Mouse (Mus musculus) 3134 (cell line): Measurements from ENCODE around the gene Wdr24.

ENCODE experiments used
- DNase-seq: peaks from one replicate; pipeline ENCODE4 v3.0.0-alpha.2; 2011; ENCODE audit warnings: low spot score; ENCODE audit not compliant: insufficient read length; ENCODE audit errors: extremely low read depth

Wdr24 gene

DNA sequence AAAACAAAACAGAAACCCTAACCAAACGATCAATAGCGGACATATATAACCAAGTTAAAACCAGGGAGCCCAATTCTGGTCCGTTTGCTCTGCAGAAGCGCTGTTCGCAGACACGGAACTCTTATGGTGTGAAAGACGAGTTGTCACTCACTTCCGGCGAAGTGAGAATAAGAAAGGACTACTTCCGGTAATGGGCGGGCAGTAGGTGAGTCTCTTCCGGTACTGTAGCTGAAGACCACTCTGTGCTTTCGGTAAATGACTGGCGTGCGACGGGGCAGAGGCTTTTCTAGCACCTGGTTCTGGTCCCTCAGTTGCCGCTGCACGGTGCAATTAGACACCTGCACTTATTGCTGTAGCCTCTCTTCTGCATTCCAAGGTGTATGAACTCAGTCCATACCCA lies at the start of gene Wdr24:
Gene Wdr24, plus strand, starts transcription at position 176 of the 400 bp plus-strand sequence.
- peak; percentile 62 for DNase-seq

DNA sequence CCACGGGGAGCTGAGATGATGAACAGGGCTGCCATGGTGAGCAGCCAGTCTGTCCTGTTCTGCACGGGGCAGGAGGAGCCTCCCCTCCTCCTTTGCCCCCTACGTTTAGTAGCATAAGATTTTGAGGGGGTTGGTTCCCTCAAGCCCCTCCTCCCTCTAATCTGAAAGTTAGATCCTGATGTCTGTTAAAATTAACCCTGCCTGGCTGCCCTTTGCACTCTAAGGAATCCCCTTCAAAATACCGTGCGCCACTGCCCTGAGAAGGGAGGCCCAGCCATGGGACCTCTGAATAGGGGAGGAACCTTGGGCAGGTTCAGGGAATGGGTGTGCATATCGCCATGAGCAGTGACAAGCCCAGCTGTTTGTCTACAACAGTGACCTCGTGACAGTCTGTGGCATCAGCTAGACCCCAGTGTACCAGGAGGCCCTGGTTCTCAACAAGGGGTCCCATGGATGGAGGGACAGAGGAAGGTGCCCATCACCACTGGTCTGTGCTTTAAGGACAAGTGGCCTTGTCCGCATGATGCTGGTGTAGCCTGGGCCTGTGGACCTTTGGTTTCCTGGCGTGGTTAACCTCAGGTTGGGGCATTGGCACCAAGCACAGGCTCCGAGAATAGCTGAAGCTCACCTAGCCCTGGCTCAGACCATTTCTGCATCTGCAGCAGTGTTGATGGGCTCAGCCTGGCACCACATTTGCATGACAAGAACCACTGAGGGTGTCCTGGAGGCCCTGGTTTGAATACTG lies 47.9 kb upstream of the Wdr24 start:
- DNase-seq: no peak

DNA sequence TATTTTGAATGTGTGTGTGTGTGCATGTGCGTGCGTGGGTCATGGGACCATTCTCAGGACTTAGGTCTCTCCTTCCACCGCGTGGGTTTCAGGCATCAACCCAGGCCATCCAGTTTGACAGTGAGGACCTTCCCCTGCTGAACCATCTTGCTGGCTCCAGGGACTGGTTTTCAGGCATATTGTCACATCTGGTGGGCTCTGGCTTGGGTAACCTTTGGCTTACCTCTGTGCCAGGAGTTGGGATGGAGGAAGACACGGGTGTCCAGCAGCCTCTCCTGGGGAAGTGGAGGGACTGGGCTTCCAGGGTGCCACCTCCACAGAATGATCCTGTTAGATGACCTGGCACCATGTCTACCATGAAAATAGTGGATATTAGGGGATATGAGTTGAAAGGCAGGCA lies 45.5 kb upstream of the Wdr24 start:
- no peak for DNase-seq

DNA sequence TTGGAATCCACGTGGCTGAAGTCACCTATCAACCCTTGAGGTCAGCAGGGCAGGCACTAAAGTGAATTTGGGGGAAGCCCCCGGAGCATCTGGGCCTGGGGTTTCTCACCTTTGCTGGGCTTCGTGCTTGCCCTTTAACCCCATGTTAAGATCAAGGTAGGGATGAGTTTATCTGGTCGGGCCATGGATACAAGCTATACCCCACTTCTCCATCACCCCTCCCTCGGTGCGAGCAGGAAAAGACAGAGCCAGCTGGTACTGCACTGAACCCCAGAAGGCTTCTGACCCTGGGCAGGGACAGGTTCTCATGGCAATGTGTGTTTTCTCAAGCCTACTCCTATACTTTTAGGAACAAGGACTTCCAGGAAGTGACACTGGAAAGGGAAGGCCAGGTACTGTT lies 42.1 kb upstream of the Wdr24 start:
- DNase-seq: no peak

DNA sequence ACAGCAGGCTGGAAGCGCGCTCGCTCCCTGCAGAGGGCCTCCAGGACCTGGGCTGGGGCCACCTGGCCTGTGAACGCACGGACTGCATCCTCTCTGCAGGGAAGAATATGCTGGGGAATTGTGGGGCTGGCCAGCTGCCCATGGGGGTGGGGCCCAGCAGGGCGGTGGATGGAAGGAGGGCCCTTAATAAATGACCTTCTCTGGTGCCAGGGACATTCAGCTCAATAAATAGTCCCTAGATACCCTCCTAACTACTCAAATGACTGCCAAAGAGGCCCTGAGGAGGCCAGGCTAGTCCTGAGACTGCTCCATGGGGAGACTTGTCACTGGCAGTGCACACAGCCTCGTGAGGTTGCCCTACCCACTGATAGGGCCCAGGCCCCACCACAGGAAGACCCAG lies 40.3 kb upstream of the Wdr24 start:
- DNase-seq: no peak

DNA sequence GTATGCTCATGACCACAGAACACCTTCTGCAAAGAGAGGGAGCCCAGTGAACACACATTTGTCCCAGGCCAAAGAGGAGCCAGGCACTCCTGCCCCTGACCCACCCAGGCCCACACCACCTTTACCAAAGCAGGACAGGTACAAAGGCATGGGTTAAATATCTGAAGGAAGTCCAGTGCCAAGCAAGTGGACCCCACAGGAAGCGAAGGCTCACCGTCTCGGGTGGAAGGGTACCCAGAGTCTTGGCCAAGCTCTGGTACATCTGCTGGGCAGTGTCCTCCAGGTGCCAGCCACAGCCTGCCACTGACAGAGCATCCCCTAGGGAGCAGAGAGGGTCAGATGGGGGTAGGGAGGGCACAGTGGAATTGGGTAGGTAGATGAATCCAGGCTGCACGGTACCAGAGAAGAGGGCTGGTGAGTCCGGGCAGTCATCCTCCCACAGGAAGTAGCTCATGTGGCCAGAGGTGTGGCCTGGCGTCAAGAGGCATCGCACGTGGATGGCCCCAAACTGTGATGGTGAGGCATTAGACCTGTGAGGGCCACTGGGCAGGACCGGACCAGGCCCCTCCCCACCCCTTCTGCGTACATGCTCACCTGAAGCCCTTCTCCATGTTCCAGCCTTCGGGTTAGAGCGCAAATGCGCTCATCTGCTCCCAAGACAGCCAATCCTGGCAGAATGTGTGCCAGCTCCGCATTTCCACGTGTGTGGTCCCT lies 39.4 kb upstream of the Wdr24 start:
- DNase-seq: no peak

DNA sequence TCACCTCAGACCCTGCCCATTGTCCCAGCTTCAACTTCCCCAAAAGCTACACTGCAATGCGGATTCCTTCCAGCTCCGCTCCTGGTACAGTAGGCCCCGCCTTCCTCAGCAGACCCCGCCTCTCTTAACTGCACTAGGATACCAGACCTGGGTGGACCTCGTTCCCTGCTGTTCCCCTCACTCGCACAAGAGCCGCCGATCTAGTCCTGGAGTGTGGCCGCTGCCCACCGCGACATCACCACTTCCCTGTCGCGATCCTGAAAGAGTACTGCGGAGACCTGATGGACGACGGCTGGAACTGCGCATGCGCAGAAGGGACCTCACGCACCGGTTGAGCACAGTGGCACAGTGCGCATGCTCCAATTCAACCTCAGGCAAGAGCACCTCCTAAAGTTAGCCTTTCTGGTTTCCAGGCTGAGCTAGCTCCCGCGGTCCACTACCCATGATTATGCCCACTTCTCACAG lies 38.1 kb upstream of the Wdr24 start, which contains the start of gene Haghl:
Gene Haghl, minus strand, starts transcription at position 393 of the 465 bp plus-strand sequence.
- peak; percentile 92 for DNase-seq

DNA sequence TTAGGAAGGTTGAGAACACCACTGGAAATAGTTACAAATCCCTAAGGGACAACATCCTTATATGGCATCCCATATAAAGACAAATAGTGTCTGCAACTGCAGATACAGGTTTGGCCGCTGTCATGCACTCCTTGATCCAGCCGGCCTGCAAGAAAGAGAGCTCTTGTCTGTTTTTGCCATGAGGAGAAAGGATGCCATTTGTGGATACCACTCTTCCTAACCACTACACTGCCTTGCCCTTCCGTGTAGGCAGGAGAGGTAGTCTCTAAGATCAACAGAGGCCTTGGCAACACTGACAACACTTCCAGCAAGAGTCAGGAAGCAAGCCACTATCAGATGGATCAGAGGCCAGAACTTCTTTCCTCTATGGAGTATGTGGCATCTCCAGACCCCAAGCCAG lies 37.1 kb upstream of the Wdr24 start, which contains the start of gene Ccdc78:
Gene Ccdc78, plus strand, starts transcription at position 301 of the 400 bp plus-strand sequence.
- no peak for DNase-seq

DNA sequence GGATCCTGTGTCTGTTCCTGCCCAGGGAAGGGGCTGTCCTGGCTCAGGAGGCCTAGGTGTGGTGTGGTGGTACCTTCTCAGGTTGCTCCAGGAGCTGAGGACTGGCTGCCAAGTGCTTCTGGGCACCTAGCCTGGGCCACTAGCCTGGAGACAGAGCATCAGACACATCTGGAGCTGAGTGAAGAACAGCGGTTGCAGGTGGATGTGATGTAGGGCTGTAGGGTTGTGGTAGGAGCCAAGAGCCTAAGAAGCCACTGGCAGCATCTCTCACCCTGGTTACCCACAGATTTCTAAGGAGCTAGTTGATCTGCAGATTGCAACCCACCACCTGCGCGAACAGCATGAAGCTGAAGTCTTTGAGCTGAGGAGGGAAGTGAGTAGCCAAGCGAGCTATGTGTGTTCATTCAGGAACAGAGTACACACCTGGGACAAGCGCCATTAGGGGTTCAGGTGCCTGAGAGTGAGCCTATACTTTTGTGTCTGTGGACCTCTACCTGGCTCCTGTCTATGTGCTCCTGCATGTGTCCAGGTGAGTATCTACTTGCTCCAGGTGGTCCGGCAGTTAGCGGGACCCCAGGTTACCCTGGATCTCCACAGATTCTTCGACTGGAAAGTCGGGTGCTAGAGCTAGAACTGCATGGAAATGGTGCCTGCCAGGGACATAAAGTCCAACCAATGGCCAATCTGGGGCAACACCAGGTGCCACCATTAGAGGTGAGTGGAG lies 36.5 kb upstream of the Wdr24 start:
- DNase-seq: no peak

DNA sequence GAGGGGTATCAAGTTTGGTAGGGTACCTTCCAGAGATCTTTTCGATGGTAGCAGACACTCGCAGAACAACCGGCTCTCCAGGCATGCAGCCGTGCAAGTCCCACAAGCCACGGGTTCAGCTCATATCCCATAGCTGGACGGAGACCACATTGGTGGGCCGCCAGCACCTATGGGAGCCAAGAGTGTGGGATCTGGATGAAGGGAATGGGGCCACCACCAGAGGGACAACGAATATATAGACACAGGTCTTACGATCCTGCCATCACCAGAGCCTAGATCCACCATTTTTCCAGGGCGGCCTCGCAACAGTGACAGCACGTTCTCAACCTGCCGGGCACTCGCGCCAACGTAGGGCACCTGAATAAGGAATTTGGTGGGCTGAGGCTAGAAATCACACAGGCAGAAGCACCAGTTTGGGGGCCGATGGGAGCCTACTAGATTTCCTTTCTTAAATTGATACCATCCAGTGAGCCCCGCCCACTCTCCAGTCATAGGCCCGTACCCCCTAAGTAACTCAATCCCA lies 32.0 kb upstream of the Wdr24 start:
- no peak for DNase-seq

DNA sequence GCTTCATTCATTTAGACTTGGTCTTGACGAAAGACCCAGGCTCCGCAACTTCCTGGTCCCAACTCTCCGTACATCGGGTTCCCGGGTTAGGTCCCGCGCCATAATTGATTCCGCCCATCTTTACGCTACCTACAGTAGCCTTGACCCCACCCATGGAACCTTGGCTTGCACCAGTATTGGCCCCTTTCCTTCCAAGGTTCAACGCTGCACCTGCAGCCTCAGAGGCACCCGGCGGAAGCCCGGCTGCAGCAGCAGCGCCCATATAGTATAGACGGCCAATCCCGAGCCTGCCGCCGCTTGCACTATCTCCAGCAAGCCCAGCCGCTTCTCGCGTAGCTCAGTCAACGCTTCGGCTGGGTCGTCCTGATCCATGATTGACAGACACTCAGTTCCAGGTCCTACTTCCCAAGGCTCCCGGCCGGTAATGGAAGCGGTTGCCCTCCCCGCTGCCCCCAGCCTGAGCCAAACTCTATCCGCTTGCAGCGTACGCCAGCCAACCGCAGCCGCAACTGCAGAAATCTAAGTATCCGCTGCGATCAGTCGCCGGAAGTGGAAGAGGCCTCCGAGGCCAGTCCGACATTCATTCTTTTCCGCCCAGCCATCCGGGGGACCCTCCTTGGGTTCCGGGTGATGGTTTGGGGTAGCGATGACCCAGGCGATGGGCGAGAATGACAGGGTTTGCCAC lies 31.4 kb upstream of the Wdr24 start:
- peak; percentile 89 for DNase-seq

DNA sequence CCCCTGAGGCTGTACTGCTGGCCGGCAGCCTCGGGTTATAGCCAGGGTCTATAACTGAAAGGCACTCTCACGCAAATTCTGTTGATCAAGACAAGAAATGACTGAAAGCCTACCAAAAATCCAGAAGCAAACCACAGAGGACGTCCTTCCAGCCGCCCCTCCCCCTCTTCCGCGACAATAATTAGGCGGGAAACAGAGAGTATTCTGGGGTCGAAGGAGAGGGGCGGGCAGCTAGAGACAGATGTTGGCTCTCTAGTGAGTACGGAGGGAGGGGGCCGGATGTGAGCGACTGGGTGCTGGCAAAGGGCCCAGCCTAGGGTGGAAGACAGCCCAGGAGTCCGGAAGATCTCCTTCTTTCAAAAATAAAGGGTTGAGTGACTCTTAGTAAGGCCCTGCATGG lies 30.8 kb upstream of the Wdr24 start, which contains the start of gene Fam173a:
Gene Fam173a, minus strand, starts transcription at position 287 of the 400 bp plus-strand sequence.
- DNase-seq: peak; percentile 72

DNA sequence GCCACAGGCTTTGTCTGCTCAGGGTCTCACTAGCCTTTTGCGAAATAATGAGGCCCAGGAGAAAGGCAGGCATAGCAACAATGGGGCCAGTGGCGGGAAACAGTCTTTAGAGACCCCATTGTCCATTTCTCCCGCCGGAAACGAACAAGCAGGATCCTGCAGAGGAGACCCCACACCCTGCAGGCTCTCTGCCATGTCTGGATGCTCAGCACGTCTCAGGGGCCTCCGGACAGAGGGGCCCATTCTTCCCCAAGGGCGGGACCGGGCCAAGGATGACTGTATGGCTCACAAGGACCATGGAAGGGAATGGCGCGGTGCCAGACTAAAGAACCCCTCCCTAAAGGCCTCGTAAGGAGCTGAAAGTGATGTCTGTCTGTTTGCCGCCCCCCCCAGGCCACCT lies 29.2 kb upstream of the Wdr24 start:
- no peak for DNase-seq

DNA sequence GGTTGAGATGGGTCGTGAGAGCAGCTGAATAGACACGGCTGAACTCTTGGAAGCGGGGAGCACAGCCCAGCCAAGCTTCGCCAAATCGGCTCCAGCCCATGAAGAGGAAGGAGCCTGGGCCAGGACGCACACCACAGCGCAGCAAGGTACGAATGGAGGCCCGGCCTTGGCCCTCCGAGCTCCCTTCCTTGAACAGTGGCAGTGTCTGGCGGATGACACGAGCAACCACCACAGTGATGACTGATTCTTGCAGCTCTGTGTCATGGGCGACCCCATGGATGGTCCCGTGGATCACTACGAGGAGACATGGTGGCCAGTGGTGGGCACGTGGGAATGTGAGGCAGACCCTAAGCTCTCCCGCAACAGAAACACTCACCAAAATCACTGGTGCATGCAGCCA lies 28.4 kb upstream of the Wdr24 start:
- DNase-seq: no peak

DNA sequence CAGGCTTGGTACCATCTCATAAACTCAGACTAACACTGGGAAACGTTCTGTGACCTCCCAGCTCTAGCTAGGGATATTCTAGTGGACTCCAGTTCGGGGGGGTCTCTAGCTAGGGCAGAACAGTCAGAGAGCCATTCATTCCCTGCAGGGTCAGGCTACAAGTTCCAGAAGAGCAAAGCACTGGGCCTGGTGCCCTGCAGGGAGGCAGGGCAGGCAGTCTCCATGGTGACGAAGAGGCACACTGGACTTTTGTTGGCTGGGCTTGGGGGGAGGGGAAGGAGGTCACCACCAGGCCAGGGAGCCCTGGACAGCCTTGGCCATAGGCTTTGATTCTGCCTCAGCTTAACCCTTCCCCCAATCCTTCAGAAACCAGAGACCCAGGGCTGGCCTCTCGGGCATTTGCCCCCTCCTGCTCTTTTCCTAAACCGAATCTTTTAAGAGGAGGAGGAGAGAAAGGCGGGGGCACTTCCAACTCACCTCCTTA lies 27.8 kb upstream of the Wdr24 start, which contains the start of gene AC134908.4:
Gene AC134908.4, minus strand, starts transcription at position 51 of the 484 bp plus-strand sequence.
- peak; percentile 51 for DNase-seq

DNA sequence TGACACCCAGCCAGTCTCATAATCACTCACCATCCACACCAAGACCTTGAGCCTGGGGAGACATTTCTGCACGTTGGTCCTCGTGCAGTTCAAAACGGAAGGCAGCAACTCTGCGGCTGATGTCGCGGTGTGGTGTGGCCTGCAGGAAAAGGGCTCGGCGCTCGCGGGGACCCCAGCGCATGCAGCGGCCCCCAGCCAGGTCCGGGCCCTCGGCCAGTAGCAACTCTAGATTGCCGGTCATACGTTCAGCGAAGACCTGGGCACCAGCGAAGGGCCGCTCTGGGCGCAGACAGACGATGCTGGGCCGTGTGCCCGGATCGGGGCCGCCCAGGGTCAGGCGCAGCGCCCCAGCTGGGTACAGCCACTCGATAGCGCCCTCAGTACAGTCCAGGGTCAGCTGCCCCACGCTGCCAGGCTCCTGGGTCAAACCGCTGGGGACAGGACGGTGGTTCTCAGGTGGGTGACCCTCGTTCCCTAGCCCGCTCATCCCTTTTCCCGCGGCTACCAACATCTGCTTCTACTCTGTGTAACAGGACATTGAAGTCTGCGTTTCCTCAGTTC lies 27.1 kb upstream of the Wdr24 start:
- peak; percentile 57 for DNase-seq

DNA sequence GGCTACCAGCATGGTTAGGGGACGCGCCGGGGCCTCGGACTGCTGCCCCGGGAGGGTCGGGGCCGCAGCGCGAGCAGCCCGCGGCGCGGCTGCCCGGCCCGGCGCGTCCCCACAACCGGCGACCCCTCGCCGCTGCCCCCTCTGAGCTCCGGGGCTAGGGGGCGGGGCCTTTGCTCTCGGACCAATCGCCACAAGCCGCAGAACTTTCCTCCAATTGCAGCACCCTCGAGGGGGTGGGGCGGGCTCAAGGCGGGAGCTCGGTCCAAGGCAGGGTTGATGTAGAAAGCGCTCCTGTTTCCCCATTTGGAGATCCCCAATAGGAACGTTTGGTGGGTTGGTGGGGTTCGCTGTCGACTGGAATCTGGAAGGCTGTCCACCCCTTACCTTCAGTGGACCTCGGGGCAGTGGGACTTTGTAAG lies 26.5 kb upstream of the Wdr24 start, which contains the start of gene Metrn:
Gene Metrn, minus strand, starts transcription at position 186 of the 419 bp plus-strand sequence.
- DNase-seq: peak; percentile 79

DNA sequence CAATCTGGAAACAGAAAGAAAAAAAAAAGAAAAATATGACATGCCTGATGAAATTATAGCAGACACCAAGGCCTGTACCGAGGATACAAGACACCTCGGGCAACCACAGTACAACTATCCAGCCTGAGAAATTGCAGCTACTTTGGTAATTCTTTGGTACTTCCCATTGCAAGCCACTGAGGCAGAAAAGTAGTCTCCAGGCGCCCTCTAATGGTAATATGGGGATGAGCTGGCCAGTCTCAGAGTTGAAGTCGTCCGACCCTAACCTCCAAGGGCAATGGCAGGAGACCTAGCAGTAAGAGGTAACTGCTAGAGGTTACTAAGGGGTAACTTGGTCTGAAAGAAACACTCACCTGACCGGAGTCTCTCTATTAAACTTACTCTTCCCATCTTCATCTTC lies 22.4 kb upstream of the Wdr24 start:
- DNase-seq: no peak

DNA sequence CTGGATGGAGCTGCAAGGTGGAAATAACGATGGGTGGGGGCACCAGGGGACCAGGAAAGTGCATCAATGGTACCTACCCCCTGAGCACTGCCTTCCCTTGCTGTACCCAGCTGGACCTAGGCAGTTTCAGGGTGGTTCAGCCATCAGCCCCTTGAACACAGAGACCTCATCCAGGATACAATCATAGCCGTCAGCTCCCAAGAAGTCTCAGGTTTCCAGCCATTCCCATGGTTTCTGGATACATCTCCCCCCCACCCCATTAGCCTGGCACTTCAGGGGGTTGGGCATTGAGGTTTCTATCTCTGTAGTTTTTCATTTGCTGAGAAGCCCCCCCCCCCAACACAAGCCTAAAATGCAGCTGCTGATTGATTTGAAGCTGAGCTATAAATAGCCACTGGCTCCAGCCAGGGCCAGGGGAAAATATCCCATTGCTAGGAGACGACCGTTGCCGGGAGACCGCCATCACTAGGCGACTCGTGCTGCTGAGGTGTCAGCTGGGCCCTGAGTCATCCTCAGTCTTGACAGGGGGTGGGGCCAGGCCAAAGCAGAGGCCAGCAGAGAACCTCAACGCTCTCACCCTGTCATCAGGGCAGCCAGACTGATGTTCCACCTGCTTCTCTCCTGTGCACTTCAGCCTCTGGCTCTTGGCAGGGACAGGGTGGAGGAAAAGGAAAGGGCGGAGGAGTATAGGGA lies 20.5 kb upstream of the Wdr24 start:
- DNase-seq: peak; percentile 76
